Mouse (Mus musculus): ENCODE results near the gene Abca4.
"Not testable (repeated sequence)": the region's sequence is repeated elsewhere in the genome, so short reads cannot be mapped to it uniquely, and the experiment has no call there.

Abca4 gene

DNA sequence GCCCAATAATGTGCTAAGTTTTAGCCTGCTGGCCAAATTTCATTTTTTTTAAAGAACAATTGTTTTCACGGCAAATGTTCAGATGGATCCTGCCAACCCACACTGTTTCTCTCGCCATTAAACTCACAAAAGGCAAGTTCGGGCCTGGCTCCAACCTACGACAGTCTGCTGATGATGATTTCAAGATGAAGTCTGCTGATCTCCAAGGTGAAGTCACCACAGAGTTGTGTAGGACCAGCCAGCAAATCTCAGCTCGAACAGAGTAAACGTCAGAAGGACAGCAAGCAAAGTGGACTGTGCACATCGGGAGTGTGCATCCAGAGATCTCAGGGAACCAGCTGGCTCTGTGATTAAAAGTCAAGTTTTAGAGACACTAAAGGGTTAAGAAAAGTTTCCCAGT is 166.6 kb downstream of the Abca4 start:
- DNase-seq (ENCODE audit: low read depth, low spot score) = no peak

DNA sequence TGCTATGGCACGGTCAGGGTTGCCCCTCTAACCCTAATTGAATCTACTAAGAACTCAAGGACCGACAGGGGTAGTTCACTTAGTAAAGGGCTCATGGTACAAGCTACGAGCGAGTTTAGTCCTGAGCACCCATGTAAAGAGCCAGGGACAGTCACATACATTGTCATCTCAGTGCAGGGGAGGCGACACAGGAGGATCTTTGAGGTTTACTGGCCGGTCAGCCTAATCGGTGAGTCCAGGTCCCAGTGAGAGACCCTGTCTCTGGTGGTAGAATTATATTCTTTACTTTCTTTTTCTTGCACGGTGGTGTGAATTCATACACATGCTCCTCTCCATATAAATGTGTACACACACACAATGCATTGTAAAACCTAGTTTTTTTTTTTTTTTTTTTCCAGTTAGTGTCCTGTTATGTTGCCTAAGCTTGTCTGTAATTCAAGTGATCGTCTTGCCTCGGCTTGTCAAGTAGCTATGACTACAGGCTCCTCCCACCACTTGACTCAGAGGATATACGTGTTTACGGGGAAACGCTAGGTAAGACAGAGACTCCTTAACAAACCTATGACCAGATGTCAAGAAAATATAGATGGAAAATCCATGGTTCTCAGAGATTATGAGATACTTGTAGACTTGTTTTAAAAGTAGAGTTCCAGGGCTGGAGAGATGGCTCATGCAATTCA is 167.3 kb downstream of the Abca4 start:
- DNase-seq (ENCODE audit: low read depth, low spot score) = no peak

DNA sequence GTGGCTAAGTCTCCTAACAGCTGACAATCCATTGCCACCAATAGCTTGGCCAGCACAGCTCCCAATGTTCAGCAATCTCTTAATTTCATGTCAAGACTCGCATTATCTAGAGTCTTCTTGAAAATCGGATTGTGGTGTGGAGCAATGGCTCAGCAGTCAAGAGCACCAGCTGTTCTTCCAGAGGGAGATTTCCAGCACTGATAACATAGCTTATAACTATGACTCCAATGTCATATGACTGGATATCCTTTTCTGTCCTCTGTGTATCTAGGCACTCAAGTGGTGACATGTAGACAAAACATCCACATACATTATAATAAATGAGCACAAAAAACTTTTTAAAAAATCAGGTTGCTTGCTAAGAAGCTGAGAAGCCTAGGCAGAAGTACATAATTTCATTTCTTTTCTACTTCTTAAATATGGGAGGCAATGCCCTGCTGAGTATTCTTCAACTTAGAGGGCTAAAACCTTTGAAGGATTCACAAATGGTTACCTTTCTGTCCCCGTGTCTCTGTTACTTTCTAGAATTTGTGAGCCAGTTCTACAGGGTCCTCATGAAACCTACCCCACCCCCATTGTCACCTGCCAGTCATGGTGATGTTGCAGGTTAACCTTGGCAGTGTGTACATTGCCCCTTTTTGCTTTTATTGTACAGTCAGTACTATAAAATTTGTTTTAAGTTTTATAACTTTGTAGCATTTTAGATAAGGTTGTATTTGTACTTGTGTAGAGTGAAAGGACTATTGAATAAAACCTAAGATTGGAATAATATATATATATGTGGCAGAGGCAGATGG is 177.2 kb downstream of the Abca4 start:
- no peak for DNase-seq (ENCODE audit: low read depth, low spot score)

DNA sequence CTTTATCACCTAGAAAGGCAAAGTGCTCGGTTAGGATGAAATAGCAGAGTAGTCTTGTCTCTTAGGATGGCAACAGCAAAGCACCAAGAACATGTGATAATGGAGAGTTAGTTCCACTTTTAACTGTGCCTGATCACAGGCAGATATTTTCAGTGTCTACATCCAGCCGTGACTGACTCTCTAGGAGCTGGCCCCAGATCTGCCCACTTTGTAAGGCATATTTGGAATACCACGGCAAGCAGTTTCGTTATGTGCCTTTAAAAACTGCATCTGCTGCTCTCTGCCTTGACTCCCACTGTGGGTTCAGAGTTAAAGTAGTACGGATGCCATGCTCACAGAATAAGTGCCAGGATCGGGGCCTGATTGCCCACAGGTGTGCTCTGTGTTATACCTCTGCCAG is 182.7 kb downstream of the Abca4 start:
- not testable (repeated sequence) for DNase-seq (ENCODE audit: low read depth, low spot score)
